Mouse (Mus musculus) liver, embryonic 15.5 days (tissue): ENCODE data around the gene Morc3. TPM values are rescaled to one million over a fixed set of nuclear protein-coding genes. Genes with fewer than 3 reads are reported as not detected.

ENCODE experiments used
- ATAC-seq: fragments of 200-750 bp; cut with Nextera tagmentation; 2 replicates; pipeline ENCODE4 v1.8.0; 2017; ENCODE audit warnings: moderate number of reproducible peaks, mild to moderate bottlenecking, moderate library complexity; ENCODE audit not compliant: insufficient read depth
- H3K27ac ChIP-seq: fragments of 300-500 bp; sonication (generic); replicated peaks from 2 replicates; pipeline ENCODE4 v1.5.1; 2015; ENCODE audit warnings: mild to moderate bottlenecking, inconsistent platforms
- H3K27me3 ChIP-seq: fragments of 300-500 bp; sonication (generic); 2 replicates; pipeline ENCODE4 v1.6.1; 2015; ENCODE audit warnings: mild to moderate bottlenecking, inconsistent platforms
- H3K36me3 ChIP-seq: fragments of 300-500 bp; sonication (generic); replicated peaks from 2 replicates; pipeline ENCODE4 v1.6.1; 2015; ENCODE audit warnings: moderate library complexity, mild to moderate bottlenecking, inconsistent platforms
- H3K4me1 ChIP-seq: fragments of 300-500 bp; sonication (generic); replicated peaks from 2 replicates; pipeline ENCODE4 v1.6.1; 2015; ENCODE audit warnings: inconsistent platforms
- H3K4me2 ChIP-seq: fragments of 300-500 bp; sonication (generic); 2 replicates; pipeline ENCODE4 v1.6.1; 2015; ENCODE audit warnings: moderate library complexity, mild to moderate bottlenecking, inconsistent platforms
- H3K4me3 ChIP-seq: fragments of 300-500 bp; sonication (generic); replicated peaks from 2 replicates; pipeline ENCODE4 v1.5.1; 2015; ENCODE audit warnings: mild to moderate bottlenecking, inconsistent platforms
- H3K9ac ChIP-seq: fragments of 300-500 bp; sonication (generic); 2 replicates; pipeline ENCODE4 v1.6.1; 2015; ENCODE audit warnings: moderate library complexity, mild to moderate bottlenecking, inconsistent platforms
- H3K9me3 ChIP-seq: fragments of 300-500 bp; sonication (generic); replicated peaks from 2 replicates; pipeline ENCODE4 v1.6.1; 2016; ENCODE audit warnings: inconsistent platforms
- WGBS: fragments of 180-500 bp; shearing (Covaris S2); methylation state at CpG from one replicate; pipeline ENCODE4 v1.1.7; 2015; ENCODE audit warnings: mixed read lengths; ENCODE audit not compliant: insufficient replicate concordance; 5-methylcytosine and 5-hydroxymethylcytosine counted together
- polyA plus RNA-seq: library from polyadenylated mRNA; unstranded; fragments of >200 nt; fragmentation: Nextera tagmentation; extraction: Ambion mirVana; gene quantifications from 2 replicates; pipeline ENCODE4 v1.2.1, GENCODE M21; 2015

Morc3 gene
- polyA plus RNA-seq, 1 experiment from 2014 or later, result 16.1 TPM

DNA sequence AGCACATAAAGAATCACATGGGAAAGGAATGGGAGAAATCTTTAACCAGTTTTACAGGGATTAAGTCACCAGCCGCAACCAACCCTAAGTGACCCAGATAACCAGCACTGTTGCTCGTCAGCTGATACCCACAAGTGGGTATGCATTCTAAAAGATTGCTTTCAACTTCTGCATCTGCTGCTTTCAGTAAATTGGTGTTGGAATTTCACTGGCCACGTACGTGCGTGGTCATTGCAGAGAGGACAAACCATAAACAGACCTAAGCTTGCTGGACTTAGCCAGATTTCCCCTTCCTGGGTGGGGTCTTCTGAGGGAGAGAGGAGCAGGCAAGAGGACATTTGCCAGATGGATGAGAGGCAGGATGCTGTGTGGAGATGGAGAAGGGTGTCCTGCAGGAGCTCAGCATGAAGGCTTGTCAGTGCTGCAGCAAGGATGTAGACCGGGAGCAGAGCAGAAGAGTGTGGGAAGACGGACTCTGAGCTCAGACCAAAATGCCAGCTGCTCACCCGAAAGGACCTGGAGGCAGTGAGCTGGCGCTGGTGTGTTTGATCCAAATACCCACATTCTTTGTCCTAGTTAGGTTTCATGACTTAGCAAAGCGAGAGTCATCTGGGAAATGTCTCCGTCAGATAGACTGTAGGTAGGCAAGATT is 34.0 kb upstream of the Morc3 start:
- no peak for ATAC-seq
- H3K36me3 ChIP-seq, result peaks cover 26% of the 10 kb centered on the region
- H3K4me1 ChIP-seq, result peaks cover 13% of the 10 kb centered on the region; the same call in 1 of the 2 replicates
- H3K4me3 ChIP-seq, result no peak overlapping the region
- no peak overlapping the region for H3K27ac ChIP-seq
- no peak overlapping the region for H3K4me2 ChIP-seq
- H3K27me3 ChIP-seq, result no peaks in the 10 kb centered on the region
- no peak overlapping the region for H3K9ac ChIP-seq
- H3K9me3 ChIP-seq, result no peaks in the 10 kb centered on the region
- WGBS, result 72% methylated on average over 11 of the region's 11 CpGs

DNA sequence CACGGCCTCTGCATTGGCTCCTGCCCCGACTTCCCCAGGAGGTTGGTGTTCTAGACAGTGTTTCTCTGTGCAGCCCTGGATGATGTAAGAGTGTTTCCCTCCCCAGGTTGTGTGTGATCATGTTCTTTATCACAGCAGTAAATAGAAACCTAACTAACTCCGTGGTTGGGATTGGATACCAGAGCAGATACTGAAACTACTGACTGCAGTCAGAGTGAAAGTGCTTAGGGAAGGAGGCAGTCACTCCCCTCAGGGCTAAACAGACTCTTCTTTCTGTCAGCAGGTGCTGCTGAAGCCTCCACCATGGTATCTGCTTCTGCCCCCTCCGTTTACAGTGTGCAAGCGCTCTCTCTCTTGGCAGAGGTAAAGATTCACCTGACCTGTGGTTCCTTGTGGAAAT is 33.3 kb upstream of the Morc3 start:
- no peak overlapping the region for H3K4me3 ChIP-seq
- 59% methylated on average over 5 of the region's 5 CpGs for WGBS
- H3K9me3 ChIP-seq, result no peaks in the 10 kb centered on the region
- ATAC-seq, result no peak
- no peak overlapping the region for H3K4me2 ChIP-seq
- H3K36me3 ChIP-seq, result peaks cover 30% of the 10 kb centered on the region
- no peaks in the 10 kb centered on the region for H3K27me3 ChIP-seq
- peaks cover 13% of the 10 kb centered on the region for H3K4me1 ChIP-seq
- no peak overlapping the region for H3K27ac ChIP-seq
- no peak overlapping the region for H3K9ac ChIP-seq

DNA sequence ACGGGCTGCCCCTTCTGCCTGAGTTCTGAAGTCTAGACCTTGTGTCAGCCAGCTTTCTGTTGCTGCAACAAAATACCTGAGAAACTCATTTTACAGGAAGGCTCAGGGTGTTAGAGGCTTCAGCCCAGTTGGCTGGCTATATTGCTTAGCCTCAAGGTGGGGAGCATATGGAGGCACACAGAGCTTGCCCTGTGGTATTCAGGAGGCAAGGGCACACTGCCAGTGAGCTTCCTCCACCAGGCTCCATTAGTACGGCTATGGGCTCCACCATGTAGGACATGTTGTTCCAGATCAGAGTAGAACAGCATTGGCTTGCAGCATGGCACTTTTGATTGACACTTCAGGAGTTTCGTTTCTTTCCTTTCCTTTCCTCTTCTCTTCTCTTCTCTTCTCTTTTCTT is 32.9 kb upstream of the Morc3 start:
- no peak overlapping the region for H3K27ac ChIP-seq
- H3K4me1 ChIP-seq, result peaks cover 13% of the 10 kb centered on the region
- no peak overlapping the region for H3K4me2 ChIP-seq
- no peak overlapping the region for H3K4me3 ChIP-seq
- no peak overlapping the region for H3K9ac ChIP-seq
- H3K36me3 ChIP-seq, result peaks cover 29% of the 10 kb centered on the region
- no peaks in the 10 kb centered on the region for H3K9me3 ChIP-seq
- H3K27me3 ChIP-seq, result no peaks in the 10 kb centered on the region
- ATAC-seq, result no peak
- 63% methylated on average over 3 of the region's 3 CpGs for WGBS

DNA sequence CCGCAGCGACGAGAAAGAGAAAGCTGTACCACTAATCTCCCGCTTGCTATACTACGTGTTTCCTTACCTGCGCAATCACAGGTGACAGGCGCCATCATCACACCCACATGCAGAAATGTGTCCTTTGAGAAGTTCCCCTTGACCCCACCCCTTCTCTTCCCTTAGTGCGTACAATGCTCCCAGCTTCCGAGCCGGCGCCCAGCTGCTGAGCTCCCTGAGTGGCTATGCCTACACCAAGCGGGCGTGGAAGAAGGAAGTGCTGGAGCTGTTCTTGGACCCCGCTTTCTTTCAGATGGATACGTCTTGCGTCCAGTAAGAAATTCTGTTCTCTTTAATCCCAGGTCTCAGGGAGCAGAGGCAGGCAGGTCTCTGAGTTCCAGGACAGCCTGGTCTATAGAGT is 32.0 kb upstream of the Morc3 start:
- Histone ChIP-seq H3K4me2 (no peak overlapping the region), H3K9me3 (no peaks in the 10 kb centered on the region), H3K4me1 (peaks cover 13% of the 10 kb centered on the region), H3K27me3 (no peaks in the 10 kb centered on the region), H3K9ac (no peak overlapping the region), H3K27ac (no peak overlapping the region), H3K4me3 (no peak overlapping the region), H3K36me3 (peaks cover 26% of the 10 kb centered on the region)
- WGBS, result 88% methylated on average over 16 of the region's 16 CpGs
- ATAC-seq, result no peak

DNA sequence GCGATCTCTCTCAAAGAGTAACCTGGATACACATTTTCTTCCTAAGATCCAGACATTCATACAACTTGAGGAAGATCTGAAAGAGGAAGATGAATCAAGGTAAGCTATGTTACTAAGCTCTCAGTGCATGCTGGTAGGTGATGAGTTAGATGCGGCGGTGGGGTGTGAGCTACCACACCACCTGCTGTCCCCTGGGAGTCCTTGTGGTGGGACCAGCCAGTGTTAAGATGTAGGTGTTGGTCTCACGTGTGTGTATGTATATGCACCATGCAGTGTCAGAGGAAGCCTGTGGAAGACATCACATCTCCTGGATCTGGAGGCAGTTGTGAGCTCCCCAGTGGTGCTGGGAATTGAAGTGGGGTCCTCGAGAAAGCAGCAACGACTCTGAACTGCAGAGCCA is 24.8 kb upstream of the Morc3 start:
- no peak overlapping the region for H3K4me3 ChIP-seq
- ATAC-seq, result no peak
- peaks cover 6% of the 10 kb centered on the region; the same call in 1 of the 2 replicates for H3K9me3 ChIP-seq
- H3K9ac ChIP-seq, result no peak overlapping the region
- no peak overlapping the region for H3K4me2 ChIP-seq
- no peaks in the 10 kb centered on the region; the same call in none of the 2 replicates for H3K4me1 ChIP-seq
- 84% methylated on average over 6 of the region's 6 CpGs for WGBS
- no peaks in the 10 kb centered on the region for H3K27me3 ChIP-seq
- no peak overlapping the region for H3K27ac ChIP-seq
- peaks cover 57% of the 10 kb centered on the region for H3K36me3 ChIP-seq

DNA sequence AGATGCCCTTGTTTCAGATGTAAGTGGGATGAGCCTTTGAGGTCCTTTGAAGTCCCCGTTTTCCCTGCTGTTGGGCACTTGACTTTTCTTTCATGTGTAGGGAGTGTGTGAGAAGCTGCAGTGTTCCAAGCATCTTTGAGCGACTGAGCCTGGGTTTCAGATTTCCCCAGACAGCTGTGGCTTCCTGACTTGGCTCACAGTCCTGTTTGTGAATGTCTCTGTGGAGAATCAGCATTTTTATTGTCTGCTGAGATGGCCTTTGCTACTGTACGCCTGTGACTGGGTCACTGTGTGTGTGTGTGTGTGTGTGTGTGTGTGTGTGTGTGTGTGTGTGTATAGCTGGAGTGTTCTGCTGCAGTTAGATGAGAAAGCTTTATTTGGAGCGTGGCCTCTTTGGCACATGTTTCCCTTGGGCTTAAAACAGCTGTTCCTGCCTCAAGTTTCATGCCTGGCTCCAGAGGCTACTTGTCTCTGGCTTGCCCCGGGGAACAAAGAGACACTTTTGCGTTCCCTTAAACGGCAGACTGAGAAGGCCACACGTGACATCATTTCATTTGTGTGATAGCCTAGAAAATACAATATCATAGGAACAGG is 23.9 kb upstream of the Morc3 start:
- H3K36me3 ChIP-seq, result peaks cover 62% of the 10 kb centered on the region
- 56% methylated on average over 8 of the region's 8 CpGs for WGBS
- no peak overlapping the region for H3K9ac ChIP-seq
- H3K4me2 ChIP-seq, result no peak overlapping the region
- no peaks in the 10 kb centered on the region for H3K27me3 ChIP-seq
- H3K27ac ChIP-seq, result peak overlapping the region; percentile 19; the same call in 1 of the 2 replicates
- H3K9me3 ChIP-seq, result peaks cover 6% of the 10 kb centered on the region; the same call in 1 of the 2 replicates
- 0 out of 2 replicates have a peak, but pooled peaks have one; percentile 15 for ATAC-seq
- H3K4me3 ChIP-seq, result no peak overlapping the region
- no peaks in the 10 kb centered on the region; the same call in none of the 2 replicates for H3K4me1 ChIP-seq

DNA sequence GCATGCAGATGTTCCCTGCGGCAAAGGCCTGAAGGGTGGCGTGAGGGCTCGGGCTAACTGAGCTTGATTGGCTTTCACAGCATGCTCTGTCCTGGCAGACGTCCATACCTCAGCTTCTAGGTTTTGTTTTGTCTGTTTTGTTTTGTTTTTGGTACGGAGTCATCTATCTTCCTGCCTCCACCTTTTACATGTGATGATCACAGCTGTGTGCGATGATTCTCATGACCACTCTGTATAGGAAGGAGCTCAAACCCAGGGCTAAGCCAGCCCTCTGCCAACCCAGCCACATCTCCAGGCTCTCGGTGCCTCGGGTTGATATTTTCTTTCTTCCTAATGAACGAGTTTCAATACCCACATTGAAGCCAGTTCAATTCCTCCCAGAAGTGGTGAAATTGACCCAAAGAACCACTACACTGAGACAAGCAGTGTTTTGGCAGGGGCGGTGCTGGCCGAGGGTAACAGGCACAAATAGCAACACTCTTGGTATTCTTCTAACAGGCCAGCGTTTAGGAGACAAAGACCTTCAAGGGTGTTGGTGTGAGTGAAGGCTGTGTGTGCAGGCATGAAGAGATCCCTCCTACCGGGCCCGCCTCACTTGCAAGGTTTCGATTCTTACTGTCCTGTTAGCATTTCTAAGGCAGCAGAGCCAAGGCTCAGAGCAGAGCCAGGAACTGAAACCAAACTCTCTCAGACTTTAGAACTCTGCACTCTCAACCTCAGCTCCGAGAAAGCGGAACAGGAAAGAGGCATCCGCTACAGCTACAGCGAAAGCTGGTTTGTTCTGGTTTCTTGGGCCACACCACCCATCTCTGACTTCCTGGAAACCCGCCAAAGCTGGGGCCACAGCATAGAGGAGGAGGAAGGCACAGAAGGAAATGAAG is 15.8 kb upstream of the Morc3 start:
- no peaks in the 10 kb centered on the region for H3K27me3 ChIP-seq
- 26% methylated on average over 20 of the region's 20 CpGs for WGBS
- peak overlapping the region; percentile 85 for H3K27ac ChIP-seq
- peak overlapping the region; percentile 28 for H3K9ac ChIP-seq
- H3K9me3 ChIP-seq, result peaks cover 6% of the 10 kb centered on the region; the same call in 1 of the 2 replicates
- H3K4me2 ChIP-seq, result peak overlapping the region; percentile 63
- H3K36me3 ChIP-seq, result peaks cover 15% of the 10 kb centered on the region
- peaks cover 56% of the 10 kb centered on the region for H3K4me1 ChIP-seq
- H3K4me3 ChIP-seq, result peak overlapping the region; percentile 48
- peak; percentile 75 for ATAC-seq

DNA sequence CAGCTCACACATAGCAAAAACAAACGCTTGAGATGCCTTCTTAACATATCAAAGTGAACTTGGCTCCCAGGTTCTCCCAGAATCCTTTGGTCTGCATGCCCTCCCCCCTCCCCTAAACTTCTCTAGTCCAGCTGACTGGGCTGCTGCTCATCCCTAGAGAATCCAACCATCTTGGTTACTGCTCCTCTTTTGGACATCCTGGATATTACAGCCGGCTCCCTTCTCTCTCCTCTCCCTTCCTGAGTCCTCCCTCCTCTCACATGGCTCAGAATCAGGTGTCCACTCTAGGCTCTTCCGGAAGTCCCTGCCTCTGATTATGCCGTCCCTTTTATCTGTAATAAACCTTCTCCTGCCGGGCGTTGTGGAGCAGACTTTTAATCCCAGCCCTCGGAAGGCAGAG is 15.1 kb upstream of the Morc3 start:
- Histone ChIP-seq H3K9ac (peak overlapping the region; percentile 28), H3K4me1 (peaks cover 56% of the 10 kb centered on the region), H3K27me3 (no peaks in the 10 kb centered on the region), H3K27ac (peak overlapping the region; percentile 85), H3K4me2 (peak overlapping the region; percentile 63), H3K36me3 (peaks cover 8% of the 10 kb centered on the region), H3K9me3 (no peaks in the 10 kb centered on the region), H3K4me3 (peak overlapping the region; percentile 48)
- 25% methylated on average over 7 of the region's 7 CpGs for WGBS
- ATAC-seq, result 0 out of 2 replicates have a peak, but pooled peaks have one; percentile 6

DNA sequence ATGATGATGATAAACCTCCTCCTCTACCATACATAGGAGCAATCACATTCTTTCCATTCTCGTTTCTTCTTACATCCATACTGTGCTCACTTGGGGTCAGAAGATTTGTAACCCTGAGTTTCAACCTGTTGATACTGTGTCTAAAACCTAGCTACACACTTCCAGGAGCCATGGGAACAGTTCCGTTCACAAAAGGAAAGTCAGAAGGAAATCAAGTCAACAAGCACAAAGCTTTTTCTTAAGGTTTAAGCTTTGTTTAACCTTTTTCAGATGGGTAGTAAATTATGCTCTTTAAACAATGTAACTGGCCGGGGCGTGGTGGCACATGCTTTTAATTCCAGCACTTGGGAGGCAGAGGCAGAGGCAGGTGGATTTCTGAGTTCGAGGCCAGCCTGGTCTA is 14.6 kb upstream of the Morc3 start:
- H3K4me2 ChIP-seq, result peak overlapping the region; percentile 63
- ATAC-seq, result no peak

DNA sequence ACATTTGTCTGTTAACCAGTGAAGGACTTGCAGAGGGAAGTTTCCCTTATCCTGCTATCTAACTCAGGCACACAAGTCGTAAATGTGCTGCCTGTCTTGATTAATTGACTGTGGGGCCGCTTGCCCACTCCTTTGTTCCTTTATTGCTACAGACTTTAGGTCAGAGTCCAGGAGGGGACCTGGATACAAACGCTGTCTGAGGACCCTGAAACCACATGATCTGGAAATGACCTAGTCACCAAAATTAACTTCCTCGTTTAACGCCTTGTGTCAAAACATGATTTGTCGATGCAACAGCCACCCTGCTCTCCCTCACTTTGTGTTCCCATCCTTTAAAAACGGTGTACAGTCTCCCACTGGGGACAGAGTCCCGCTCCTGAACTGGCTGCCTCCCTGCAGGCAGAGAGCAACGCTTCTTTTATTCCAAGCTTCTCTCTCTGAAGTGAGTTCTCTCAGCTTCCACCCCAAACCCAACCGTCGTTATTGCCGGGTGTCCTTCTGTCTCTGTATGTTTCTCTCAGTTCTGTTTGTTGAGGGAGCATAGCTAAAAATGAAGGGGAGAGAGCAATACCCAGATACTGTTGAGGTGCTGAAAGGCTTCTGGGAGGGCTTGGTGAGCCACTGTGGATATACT is 13.1 kb upstream of the Morc3 start:
- peak; percentile 57 for ATAC-seq
- Histone ChIP-seq H3K9ac (peak overlapping the region; percentile 16; the same call in 1 of the 2 replicates), H3K4me2 (peak overlapping the region; percentile 53)

More for the DNA sequence above, 14.6 kb upstream of the Morc3 start:
- 66% methylated on average over 5 of the region's 5 CpGs for WGBS
- Histone ChIP-seq H3K27ac (peak overlapping the region; percentile 85), H3K9ac (peak overlapping the region; percentile 28; the same call in 1 of the 2 replicates), H3K36me3 (peaks cover 3% of the 10 kb centered on the region), H3K9me3 (no peaks in the 10 kb centered on the region), H3K27me3 (no peaks in the 10 kb centered on the region), H3K4me1 (peaks cover 56% of the 10 kb centered on the region), H3K4me3 (no peak overlapping the region)

More for the DNA sequence above, 13.1 kb upstream of the Morc3 start:
- no peaks in the 10 kb centered on the region for H3K36me3 ChIP-seq
- no peaks in the 10 kb centered on the region for H3K9me3 ChIP-seq
- peak overlapping the region; percentile 81 for H3K27ac ChIP-seq
- whole genome bisulfite sequencing, result 6% methylated on average over 12 of the region's 12 CpGs
- peaks cover 56% of the 10 kb centered on the region for H3K4me1 ChIP-seq
- H3K27me3 ChIP-seq, result no peaks in the 10 kb centered on the region
- H3K4me3 ChIP-seq, result peak overlapping the region; percentile 17; the same call in 1 of the 2 replicates
